Mouse (Mus musculus) CD4-positive, CD25-positive, alpha-beta regulatory T cell (primary cell): ENCODE measurements around the gene Akr1d1. TPM values are rescaled to one million over a fixed set of nuclear protein-coding genes. Genes with fewer than 3 reads are reported as not detected.

ENCODE experiments used
- polyA plus RNA-seq: library from polyadenylated mRNA; unstranded; fragments of 100-300 nt; shearing (Covaris generic); gene quantifications from one replicate; pipeline ENCODE4 v1.2.1, GENCODE M21; 2017

Akr1d1 gene
- not detected for polyA plus RNA-seq

GRCm38 (mm10) chr6:37529940-37530339 is at the start of gene Akr1d1:
Gene Akr1d1, plus strand, starts transcription at chr6:37530173.

Other genes starting within 250 kb of the Akr1d1 start
- 0.26 TPM for gene Dgki, start 230.0 kb upstream of the Akr1d1 start, polyA plus RNA-seq
- 5.6 TPM for gene Creb3l2, start 88.0 kb upstream of the Akr1d1 start, polyA plus RNA-seq